Mouse (Mus musculus) liver, embryonic 11.5 days (tissue): ENCODE measurements around the gene Syne2. TPM values are rescaled to one million over a fixed set of nuclear protein-coding genes. Genes with fewer than 3 reads are reported as not detected.
A peak's percentile ranks its signal among the peaks of the same experiment; 100 is the strongest.

Source experiments
- ATAC-seq: fragments of 200-750 bp; cut with Nextera tagmentation; replicated peaks from 2 replicates; pipeline ENCODE4 v1.8.0; 2017; ENCODE audit warnings: moderate number of reproducible peaks, mild to moderate bottlenecking, moderate TSS enrichment, moderate library complexity; ENCODE audit not compliant: low FRiP score
- DNase-seq: peaks from one replicate; pipeline ENCODE4 v3.0.0-alpha.2; 2017; ENCODE audit warnings: low spot score
- H3K27ac ChIP-seq: fragments of 300-500 bp; sonication (generic); 2 replicates; pipeline ENCODE4 v1.5.1; 2014; ENCODE audit warnings: mild to moderate bottlenecking, low read depth, low read length, control low read depth
- H3K27me3 ChIP-seq: fragments of 300-500 bp; sonication (generic); replicated peaks from 2 replicates; pipeline ENCODE4 v1.6.1; 2014; ENCODE audit warnings: low read length, mixed read lengths; ENCODE audit not compliant: control insufficient read depth, insufficient read depth
- H3K36me3 ChIP-seq: fragments of 300-500 bp; sonication (generic); 2 replicates; pipeline ENCODE4 v1.6.1; 2014; ENCODE audit warnings: mild to moderate bottlenecking, low read length, moderate library complexity, mixed read lengths; ENCODE audit not compliant: control insufficient read depth, insufficient read depth
- H3K4me1 ChIP-seq: fragments of 300-500 bp; sonication (generic); replicated peaks from 2 replicates; pipeline ENCODE4 v1.6.1; 2014; ENCODE audit warnings: low read length, mixed read lengths; ENCODE audit not compliant: control insufficient read depth, insufficient read depth
- H3K4me2 ChIP-seq: fragments of 300-500 bp; sonication (generic); 2 replicates; pipeline ENCODE4 v1.6.1; 2014; ENCODE audit warnings: mild to moderate bottlenecking, control low read depth, moderate library complexity
- H3K4me3 ChIP-seq: fragments of 300-500 bp; sonication (generic); 2 replicates; pipeline ENCODE4 v1.5.1; 2014; ENCODE audit warnings: low read depth, low read length, control low read depth
- H3K9ac ChIP-seq: fragments of 300-500 bp; sonication (generic); 2 replicates; pipeline ENCODE4 v1.6.1; 2014; ENCODE audit warnings: low read depth, low read length, control low read depth
- H3K9me3 ChIP-seq: fragments of 300-500 bp; sonication (generic); 2 replicates; pipeline ENCODE4 v1.6.1; 2016; ENCODE audit warnings: low read length, inconsistent platforms, mixed read lengths; ENCODE audit not compliant: control insufficient read depth
- WGBS: fragments of 180-500 bp; shearing (Covaris S2); extraction: QIAGEN DNeasy Blood & Tissue Kit; methylation state at CpG from one replicate; pipeline ENCODE4 v1.1.7; 2014; 5-methylcytosine and 5-hydroxymethylcytosine counted together
- polyA plus RNA-seq: library from polyadenylated mRNA; unstranded; fragments of >200 nt; fragmentation: Nextera tagmentation; extraction: Ambion mirVana; gene quantifications from 2 replicates; pipeline ENCODE4 v1.2.1, GENCODE M21; 2014

Gene Syne2
- polyA plus RNA-seq, 1 experiment from 2014 or later, result 21.5 TPM

DNA sequence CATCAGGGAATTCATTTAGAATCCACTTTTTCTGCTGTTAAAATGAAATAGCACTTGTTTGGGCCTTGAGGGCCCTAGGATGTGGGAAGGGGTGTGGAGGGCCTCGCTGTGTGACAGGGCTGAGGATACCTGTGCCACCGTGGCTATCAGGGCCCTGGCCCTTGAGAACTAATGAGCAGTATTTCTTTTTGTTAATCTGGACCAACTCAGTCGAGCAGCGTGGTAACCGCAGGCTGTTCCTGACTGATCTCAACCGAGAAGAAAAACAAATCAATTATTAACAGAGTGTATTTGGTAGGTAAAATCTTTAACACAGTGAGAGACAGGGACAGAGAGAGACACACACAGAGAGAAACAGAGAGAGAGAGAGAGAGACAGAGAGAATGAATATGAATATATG is 34.5 kb downstream of the Syne2 start:
- Histone ChIP-seq H3K4me1 (peaks cover 19% of the 10 kb centered on the region), H3K9ac (no peak overlapping the region), H3K27me3 (no peaks in the 10 kb centered on the region; the same call in 1 of the 2 replicates), H3K4me3 (no peak overlapping the region), H3K27ac (no peak overlapping the region), H3K4me2 (no peak overlapping the region), H3K36me3 (no peaks in the 10 kb centered on the region), H3K9me3 (no peaks in the 10 kb centered on the region)
- ATAC-seq (no peak), DNase-seq (no peak)
- 62% methylated on average over 6 of the region's 6 CpGs for WGBS

DNA sequence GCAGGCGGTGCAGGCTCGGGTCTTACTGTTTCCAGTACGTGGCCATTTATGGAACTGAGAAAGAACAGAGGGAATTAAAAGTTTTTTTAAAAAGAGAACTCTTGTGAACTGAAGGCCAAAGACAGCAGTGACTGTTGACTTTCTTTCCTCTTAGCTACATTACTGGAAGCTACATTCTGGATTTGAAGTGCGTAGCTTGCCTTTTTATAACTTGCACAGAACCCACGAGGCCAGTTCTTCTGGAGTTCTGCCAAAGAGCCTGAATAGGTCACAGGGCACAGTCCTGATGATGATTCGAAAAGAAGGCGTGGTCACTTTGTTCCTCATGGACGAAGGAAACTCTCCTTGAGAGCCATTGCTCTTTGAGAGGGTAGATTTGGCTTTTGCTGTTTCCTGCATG is 35.6 kb downstream of the Syne2 start:
- no peaks in the 10 kb centered on the region; the same call in 1 of the 2 replicates for H3K27me3 ChIP-seq
- H3K27ac ChIP-seq, result peak overlapping the region; percentile 25; the same call in 1 of the 2 replicates
- peak overlapping the region; percentile 29 for H3K4me2 ChIP-seq
- no peak overlapping the region for H3K4me3 ChIP-seq
- H3K36me3 ChIP-seq, result no peaks in the 10 kb centered on the region
- no peaks in the 10 kb centered on the region for H3K9me3 ChIP-seq
- no peak for ATAC-seq
- H3K9ac ChIP-seq, result no peak overlapping the region
- H3K4me1 ChIP-seq, result peaks cover 19% of the 10 kb centered on the region
- no peak for DNase-seq
- WGBS, result 40% methylated on average over 8 of the region's 8 CpGs

DNA sequence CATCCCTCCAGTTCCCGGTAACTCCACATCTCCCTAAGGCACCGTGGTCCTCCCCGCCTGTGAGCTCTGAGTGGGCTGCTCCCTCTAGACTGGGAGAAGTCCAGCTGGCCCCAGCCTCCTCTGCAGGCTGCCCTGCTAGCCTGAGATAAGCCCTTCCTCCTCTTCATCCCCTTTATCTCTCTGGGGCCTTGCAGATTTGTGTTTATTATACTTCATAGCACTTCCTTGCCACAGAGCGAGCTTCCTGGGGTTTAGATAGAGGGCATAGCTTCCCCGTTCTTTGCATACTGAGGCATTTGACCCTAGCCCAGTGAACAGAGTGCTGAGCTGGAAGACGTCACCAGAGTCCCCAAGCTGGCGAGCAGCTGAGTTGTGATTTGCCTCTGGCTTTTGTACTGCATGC is 37.1 kb downstream of the Syne2 start:
- 15% methylated on average over 7 of the region's 7 CpGs for WGBS
- Histone ChIP-seq H3K27ac (no peak overlapping the region; the same call in 1 of the 2 replicates), H3K9me3 (no peaks in the 10 kb centered on the region), H3K4me3 (no peak overlapping the region), H3K4me1 (peaks cover 19% of the 10 kb centered on the region), H3K27me3 (no peaks in the 10 kb centered on the region; the same call in 1 of the 2 replicates), H3K4me2 (peak overlapping the region; percentile 21; the same call in 1 of the 2 replicates), H3K36me3 (no peaks in the 10 kb centered on the region), H3K9ac (no peak overlapping the region)
- ATAC-seq (peak; percentile 87), DNase-seq (peak; percentile 51)

DNA sequence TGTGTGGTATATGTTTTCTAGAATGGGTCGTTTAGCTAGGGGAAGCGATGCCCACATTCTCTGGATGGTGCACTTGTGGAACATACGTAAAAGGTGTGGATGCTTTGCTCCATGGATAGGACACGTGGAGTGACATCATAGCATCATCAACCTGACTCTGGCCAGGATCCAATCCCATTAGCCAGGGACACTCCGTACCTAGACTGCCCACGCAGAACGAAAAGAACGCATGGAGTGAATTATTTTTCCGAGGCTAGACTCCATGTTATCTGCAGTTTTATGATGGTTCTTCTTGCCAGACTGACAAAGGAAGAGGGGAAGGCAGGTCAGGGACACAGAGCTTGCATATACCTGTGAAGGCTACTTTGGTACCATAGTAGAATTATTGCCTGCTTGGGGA is 37.7 kb downstream of the Syne2 start:
- H3K4me1 ChIP-seq, result peaks cover 19% of the 10 kb centered on the region
- H3K9ac ChIP-seq, result no peak overlapping the region
- H3K27me3 ChIP-seq, result no peaks in the 10 kb centered on the region; the same call in 1 of the 2 replicates
- no peak overlapping the region for H3K4me3 ChIP-seq
- H3K36me3 ChIP-seq, result no peaks in the 10 kb centered on the region
- no peaks in the 10 kb centered on the region for H3K9me3 ChIP-seq
- WGBS, result 79% methylated on average over 9 of the region's 9 CpGs
- H3K4me2 ChIP-seq, result peak overlapping the region; percentile 17
- no peak overlapping the region; the same call in 1 of the 2 replicates for H3K27ac ChIP-seq
- ATAC-seq (no peak), DNase-seq (no peak)

DNA sequence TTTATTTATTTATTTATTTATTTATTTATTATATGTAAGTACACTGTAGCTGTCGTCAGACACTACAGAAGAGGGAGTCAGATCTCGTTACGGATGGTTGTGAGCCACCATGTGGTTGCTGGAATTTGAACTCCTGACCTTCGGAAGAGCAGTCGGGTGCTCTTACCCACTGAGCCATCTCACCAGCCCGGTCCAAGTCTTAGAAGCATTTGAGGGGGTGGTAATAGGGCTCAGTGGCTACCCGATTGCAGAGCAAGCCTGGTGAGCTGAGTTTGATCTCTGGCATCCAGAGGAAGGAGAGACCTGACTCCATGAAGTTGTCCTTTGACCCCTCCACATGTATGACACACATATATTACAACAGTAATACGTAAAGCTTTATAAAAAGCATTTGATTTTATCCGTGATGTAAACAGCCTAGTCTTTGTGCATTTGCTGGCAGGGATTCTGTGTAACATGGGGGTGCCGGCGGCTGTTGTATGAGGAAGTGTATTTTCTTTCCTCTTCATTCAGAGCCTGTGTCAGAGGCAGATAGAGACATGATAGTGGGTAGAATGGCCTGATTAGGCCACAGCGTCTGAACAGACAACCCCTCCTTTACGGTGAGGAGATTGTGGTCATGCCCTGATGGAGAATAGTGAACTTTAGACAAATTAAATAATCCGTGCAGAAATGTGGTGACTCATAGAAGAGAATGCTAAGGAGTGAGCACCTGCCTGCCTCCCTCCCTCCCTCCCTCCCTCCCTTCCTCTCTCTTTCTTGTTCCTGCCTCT is 38.3 kb downstream of the Syne2 start:
- no peak overlapping the region for H3K27ac ChIP-seq
- H3K4me3 ChIP-seq, result no peak overlapping the region
- no peaks in the 10 kb centered on the region for H3K36me3 ChIP-seq
- H3K4me2 ChIP-seq, result no peak overlapping the region
- no peaks in the 10 kb centered on the region; the same call in 1 of the 2 replicates for H3K27me3 ChIP-seq
- DNase-seq (no peak), ATAC-seq (no peak)
- no peak overlapping the region for H3K9ac ChIP-seq
- peaks cover 19% of the 10 kb centered on the region for H3K4me1 ChIP-seq
- H3K9me3 ChIP-seq, result no peaks in the 10 kb centered on the region
- 49% methylated on average over 14 of the region's 14 CpGs for WGBS

DNA sequence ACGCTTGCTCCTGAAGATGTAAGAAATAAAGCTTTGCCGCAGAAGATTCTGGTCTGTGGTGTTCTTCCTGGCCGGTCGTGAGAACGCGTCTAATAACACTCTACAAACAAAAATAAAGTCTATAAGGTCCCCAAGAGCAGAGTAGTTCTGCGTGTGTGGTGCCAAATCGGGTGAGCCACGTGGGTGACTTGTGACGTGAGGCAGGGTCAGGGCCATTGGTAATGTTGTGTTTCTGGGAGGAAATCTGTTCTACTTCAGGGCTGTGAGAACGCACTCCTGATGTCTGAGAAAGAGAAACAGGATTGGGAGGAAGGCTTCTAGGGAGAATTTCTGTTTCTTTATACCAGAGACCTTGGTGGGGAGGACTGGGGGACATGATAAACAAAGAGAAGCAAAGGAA is 42.0 kb downstream of the Syne2 start:
- Histone ChIP-seq H3K4me3 (no peak overlapping the region), H3K4me1 (peaks cover 8% of the 10 kb centered on the region), H3K27me3 (no peaks in the 10 kb centered on the region; the same call in 1 of the 2 replicates), H3K9me3 (no peaks in the 10 kb centered on the region), H3K4me2 (no peak overlapping the region), H3K36me3 (no peaks in the 10 kb centered on the region), H3K27ac (no peak overlapping the region), H3K9ac (no peak overlapping the region)
- ATAC-seq (no peak), DNase-seq (no peak)
- 87% methylated on average over 10 of the region's 11 CpGs for WGBS

DNA sequence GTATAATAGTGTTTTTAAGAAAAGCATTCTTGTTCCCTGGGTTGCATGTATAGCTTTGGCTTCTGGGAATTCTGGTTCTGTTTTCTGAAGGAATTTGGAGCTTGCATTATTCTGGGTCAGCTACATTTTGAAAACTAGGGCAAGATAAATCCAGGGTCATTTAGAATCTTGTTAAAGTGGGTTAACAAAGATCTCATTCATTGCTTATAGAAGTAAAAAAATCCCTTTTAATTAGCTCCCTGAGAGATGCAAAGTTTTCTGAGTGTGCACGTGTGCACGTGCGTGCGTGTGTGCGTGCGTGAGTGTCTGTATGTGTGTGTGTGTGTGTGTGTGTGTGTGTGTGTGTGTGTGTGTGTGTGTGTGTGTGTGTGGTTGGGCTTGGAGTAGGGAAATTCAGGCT is 42.9 kb downstream of the Syne2 start:
- Histone ChIP-seq H3K9me3 (no peaks in the 10 kb centered on the region), H3K4me3 (no peak overlapping the region), H3K4me2 (no peak overlapping the region), H3K36me3 (no peaks in the 10 kb centered on the region), H3K27ac (no peak overlapping the region), H3K27me3 (no peaks in the 10 kb centered on the region; the same call in 1 of the 2 replicates), H3K4me1 (no peaks in the 10 kb centered on the region), H3K9ac (no peak overlapping the region)
- ATAC-seq (no peak), DNase-seq (no peak)
- WGBS, result 96% methylated on average over 6 of the region's 6 CpGs

DNA sequence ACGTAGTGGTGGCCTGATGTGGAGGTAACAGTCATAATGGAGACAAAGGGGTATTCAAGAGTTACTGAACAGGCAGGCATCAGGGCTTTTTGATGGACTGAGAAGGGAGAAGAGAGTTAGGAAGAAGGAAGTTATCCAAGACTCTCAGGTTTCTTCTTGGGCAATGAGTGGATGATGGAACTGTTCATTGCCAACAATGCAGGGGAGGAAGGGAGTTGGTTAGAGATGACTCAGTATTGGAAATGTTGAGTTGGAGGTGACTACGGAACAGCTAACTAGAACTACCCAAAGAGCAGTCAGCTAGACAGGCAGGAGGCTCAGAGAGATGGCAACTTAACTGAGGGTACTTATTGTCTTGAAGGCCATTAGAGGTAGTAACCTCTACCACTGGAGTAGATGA is 47.2 kb downstream of the Syne2 start:
- Histone ChIP-seq H3K4me1 (no peaks in the 10 kb centered on the region; the same call in 1 of the 2 replicates), H3K9ac (no peak overlapping the region), H3K4me2 (no peak overlapping the region), H3K27me3 (no peaks in the 10 kb centered on the region), H3K9me3 (no peaks in the 10 kb centered on the region), H3K36me3 (no peaks in the 10 kb centered on the region), H3K4me3 (no peak overlapping the region), H3K27ac (no peak overlapping the region)
- DNase-seq (no peak), ATAC-seq (no peak)
- 87% methylated on average over 2 of the region's 2 CpGs for WGBS
